Mouse (Mus musculus) stomach, postnatal 0 days (tissue): ENCODE measurements at regions not wholly inside any gene's neighbourhood (a gene's known extent, or its start where the extent isn't known, plus 50 kb on each side); places are given as distances from the start of the nearest gene placed in this dataset.

Experiments used
- CTCF ChIP-seq: IDR thresholded peaks from 2 replicates; pipeline ENCODE4 v1.5.1; 2016; ENCODE audit warnings: antibody characterized with exemption, low read depth, mild to moderate bottlenecking, moderate library complexity
- EP300 ChIP-seq: optimal IDR thresholded peaks from 2 replicates; pipeline ENCODE3; 2016; ENCODE audit warnings: antibody characterized with exemption

- no peak for TF ChIP-seq EP300
- no peak for TF ChIP-seq CTCF
These were observed 364.7 kb upstream of the 1700008P02Rik start for GRCm38 (mm10) chr3:6984918-6985317.
